Mouse (Mus musculus): ENCODE measurements around the gene Mgmt. TPM values are rescaled to one million over a fixed set of nuclear protein-coding genes. Genes with fewer than 3 reads are reported as not detected.

Mgmt gene
- polyA plus RNA-seq, 2 experiments: 3.3 to 6.6 TPM

GRCm38 (mm10) chr7:137138101-137138500 is 243.7 kb downstream of the Mgmt start:
- Histone ChIP-seq H3K4me3 (replicated peaks; ENCODE audit: low read length) (no peak overlapping the region), H3K27me3 (ENCODE audit: control insufficient read depth, insufficient read depth, low read length) (no peaks in the 10 kb centered on the region), H3K4me1 (ENCODE audit: control insufficient read depth, insufficient read depth, low read length) (peaks cover 4% of the 10 kb centered on the region), H3K27ac (replicated peaks; ENCODE audit: low read depth, low read length) (no peak overlapping the region), H3K36me3 (ENCODE audit: control insufficient read depth, insufficient read depth, low read length) (no peaks in the 10 kb centered on the region), H3K9me3 (ENCODE audit: control insufficient read depth, low read length) (peaks cover 1% of the 10 kb centered on the region; the same call in 1 of the 2 replicates), H3K4me2 (replicated peaks; ENCODE audit: low read depth, low read length, severe bottlenecking) (no peak overlapping the region), H3K9ac (ENCODE audit: low read depth, low read length, severe bottlenecking) (no peak overlapping the region)
- 39% methylated on average over 5 of the region's 5 CpGs for WGBS
- TF ChIP-seq POLR2A (IDR thresholded peaks at IDR 0.05; ENCODE audit: borderline replicate concordance, extremely low read depth, insufficient read depth, insufficient read length): no peak
- ATAC-seq (ENCODE audit: low FRiP score, low read depth) (no peak), DNase-seq (ENCODE audit: low spot score) (no peak)

GRCm38 (mm10) chr7:137140321-137140720 is 245.9 kb downstream of the Mgmt start:
- 84% methylated on average over 7 of the region's 7 CpGs for WGBS
- Histone ChIP-seq H3K4me2 (replicated peaks; ENCODE audit: low read depth, low read length, severe bottlenecking) (no peak overlapping the region), H3K9me3 (ENCODE audit: control insufficient read depth, low read length) (peaks cover 3% of the 10 kb centered on the region; the same call in 1 of the 2 replicates), H3K9ac (ENCODE audit: low read depth, low read length, severe bottlenecking) (no peak overlapping the region), H3K27ac (replicated peaks; ENCODE audit: low read depth, low read length) (no peak overlapping the region), H3K4me1 (ENCODE audit: control insufficient read depth, insufficient read depth, low read length) (peaks cover 13% of the 10 kb centered on the region), H3K27me3 (ENCODE audit: control insufficient read depth, insufficient read depth, low read length) (no peaks in the 10 kb centered on the region), H3K36me3 (ENCODE audit: control insufficient read depth, insufficient read depth, low read length) (no peaks in the 10 kb centered on the region), H3K4me3 (replicated peaks; ENCODE audit: low read length) (no peak overlapping the region)
- TF ChIP-seq POLR2A (IDR thresholded peaks at IDR 0.05; ENCODE audit: borderline replicate concordance, extremely low read depth, insufficient read depth, insufficient read length): no peak
- ATAC-seq (ENCODE audit: low FRiP score, low read depth) (no peak), DNase-seq (ENCODE audit: low spot score) (no peak)

GRCm38 (mm10) chr7:137141386-137141785 is 247.0 kb downstream of the Mgmt start:
- no peak overlapping the region for H3K9ac ChIP-seq (ENCODE audit: low read depth, low read length, severe bottlenecking)
- H3K9me3 ChIP-seq (ENCODE audit: control insufficient read depth, low read length): peaks cover 3% of the 10 kb centered on the region; the same call in 1 of the 2 replicates
- no peaks in the 10 kb centered on the region for H3K36me3 ChIP-seq (ENCODE audit: control insufficient read depth, insufficient read depth, low read length)
- H3K27ac ChIP-seq (replicated peaks; ENCODE audit: low read depth, low read length): no peak overlapping the region
- no peak overlapping the region for H3K4me2 ChIP-seq (replicated peaks; ENCODE audit: low read depth, low read length, severe bottlenecking)
- DNase-seq (ENCODE audit: low spot score) (no peak), ATAC-seq (ENCODE audit: low FRiP score, low read depth) (no peak)
- no peak overlapping the region for H3K4me3 ChIP-seq (replicated peaks; ENCODE audit: low read length)
- H3K4me1 ChIP-seq (ENCODE audit: control insufficient read depth, insufficient read depth, low read length): peaks cover 14% of the 10 kb centered on the region
- WGBS: 32% methylated on average over 3 of the region's 3 CpGs
- no peak for TF ChIP-seq POLR2A (IDR thresholded peaks at IDR 0.05; ENCODE audit: borderline replicate concordance, extremely low read depth, insufficient read depth, insufficient read length)
- H3K27me3 ChIP-seq (ENCODE audit: control insufficient read depth, insufficient read depth, low read length): no peaks in the 10 kb centered on the region

DNA sequence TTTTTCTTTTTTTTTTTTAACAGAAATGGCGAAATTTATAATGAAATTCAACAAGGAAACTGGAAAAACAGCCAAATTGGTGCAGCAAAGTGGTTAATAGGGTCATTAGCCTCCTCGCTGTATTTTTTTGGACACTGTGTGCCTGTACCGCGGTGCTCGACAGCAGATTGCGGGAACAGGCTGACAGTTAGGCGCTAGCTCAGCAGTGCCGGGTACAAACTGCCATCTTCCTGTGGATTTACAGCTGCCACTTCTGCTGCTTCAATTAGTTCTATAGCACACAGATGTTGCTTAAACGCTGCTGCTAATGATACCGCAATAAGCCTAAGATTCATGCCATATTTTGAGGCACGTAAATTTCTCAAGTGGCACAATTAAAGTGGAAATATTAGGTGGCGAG is 252.7 kb downstream of the Mgmt start:
- no peak overlapping the region for H3K9ac ChIP-seq (ENCODE audit: low read depth, low read length, severe bottlenecking)
- TF ChIP-seq POLR2A (IDR thresholded peaks at IDR 0.05; ENCODE audit: borderline replicate concordance, extremely low read depth, insufficient read depth, insufficient read length): no peak
- DNase-seq (ENCODE audit: low spot score): no peak

GRCm38 (mm10) chr7:137151854-137152253 is 257.4 kb downstream of the Mgmt start:
- WGBS: 74% methylated on average over 2 of the region's 2 CpGs

More for the DNA sequence above, 252.7 kb downstream of the Mgmt start:
- H3K9me3 ChIP-seq (ENCODE audit: control insufficient read depth, low read length): peaks cover 3% of the 10 kb centered on the region; the same call in 1 of the 2 replicates
- no peak overlapping the region for H3K4me3 ChIP-seq (replicated peaks; ENCODE audit: low read length)
- peaks cover 29% of the 10 kb centered on the region for H3K4me1 ChIP-seq (ENCODE audit: control insufficient read depth, insufficient read depth, low read length)
- H3K4me2 ChIP-seq (replicated peaks; ENCODE audit: low read depth, low read length, severe bottlenecking): peak overlapping the region; percentile 24
- no peak overlapping the region for H3K27ac ChIP-seq (replicated peaks; ENCODE audit: low read depth, low read length)
- no peaks in the 10 kb centered on the region for H3K27me3 ChIP-seq (ENCODE audit: control insufficient read depth, insufficient read depth, low read length)
- H3K36me3 ChIP-seq (ENCODE audit: control insufficient read depth, insufficient read depth, low read length): no peaks in the 10 kb centered on the region
- no peak for ATAC-seq (ENCODE audit: low FRiP score, low read depth)
- 16% methylated on average over 12 of the region's 12 CpGs for WGBS

DNA sequence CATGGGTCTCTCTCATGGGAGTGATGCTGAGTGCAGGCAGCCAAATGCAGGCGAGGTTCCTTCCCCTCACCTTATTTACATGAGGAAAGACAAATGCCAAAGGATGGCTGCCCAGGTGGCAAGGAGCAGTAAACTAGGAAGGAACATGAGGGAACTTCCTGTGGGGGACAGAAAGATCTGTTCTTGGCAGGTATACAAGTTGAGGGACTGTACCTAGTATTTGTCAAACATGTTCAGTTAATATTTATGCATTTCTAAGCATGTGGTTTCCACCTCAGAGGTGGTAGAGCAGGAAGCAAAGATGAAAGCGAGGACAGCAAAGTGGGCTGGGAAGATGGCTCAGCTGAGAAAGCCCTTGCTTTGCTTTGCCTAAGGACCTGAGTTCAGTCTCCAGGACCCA is 260.2 kb downstream of the Mgmt start:
- 75% methylated on average over 2 of the region's 2 CpGs for WGBS
- ATAC-seq (ENCODE audit: low FRiP score, low read depth): no peak
- H3K4me2 ChIP-seq (replicated peaks; ENCODE audit: low read depth, low read length, severe bottlenecking): no peak overlapping the region
- H3K4me3 ChIP-seq (replicated peaks; ENCODE audit: low read length): no peak overlapping the region
- no peak for DNase-seq (ENCODE audit: low spot score)
- no peaks in the 10 kb centered on the region for H3K27me3 ChIP-seq (ENCODE audit: control insufficient read depth, insufficient read depth, low read length)
- H3K27ac ChIP-seq (replicated peaks; ENCODE audit: low read depth, low read length): no peak overlapping the region
- H3K9me3 ChIP-seq (ENCODE audit: control insufficient read depth, low read length): no peaks in the 10 kb centered on the region
- no peaks in the 10 kb centered on the region for H3K36me3 ChIP-seq (ENCODE audit: control insufficient read depth, insufficient read depth, low read length)
- no peak overlapping the region for H3K9ac ChIP-seq (ENCODE audit: low read depth, low read length, severe bottlenecking)
- H3K4me1 ChIP-seq (ENCODE audit: control insufficient read depth, insufficient read depth, low read length): no peaks in the 10 kb centered on the region
- no peak for TF ChIP-seq POLR2A (IDR thresholded peaks at IDR 0.05; ENCODE audit: borderline replicate concordance, extremely low read depth, insufficient read depth, insufficient read length)

More at GRCm38 (mm10) chr7:137151854-137152253, 257.4 kb downstream of the Mgmt start:
- peaks cover 15% of the 10 kb centered on the region for H3K4me1 ChIP-seq (ENCODE audit: control insufficient read depth, insufficient read depth, low read length)
- TF ChIP-seq POLR2A (IDR thresholded peaks at IDR 0.05; ENCODE audit: borderline replicate concordance, extremely low read depth, insufficient read depth, insufficient read length): no peak
- DNase-seq (ENCODE audit: low spot score) (peak; percentile 35), ATAC-seq (ENCODE audit: low FRiP score, low read depth) (0 out of 2 replicates have a peak, but pooled peaks have one; percentile 53)
- no peaks in the 10 kb centered on the region for H3K27me3 ChIP-seq (ENCODE audit: control insufficient read depth, insufficient read depth, low read length)
- no peak overlapping the region for H3K4me3 ChIP-seq (replicated peaks; ENCODE audit: low read length)
- no peak overlapping the region for H3K27ac ChIP-seq (replicated peaks; ENCODE audit: low read depth, low read length)
- no peak overlapping the region for H3K9ac ChIP-seq (ENCODE audit: low read depth, low read length, severe bottlenecking)
- no peak overlapping the region for H3K4me2 ChIP-seq (replicated peaks; ENCODE audit: low read depth, low read length, severe bottlenecking)
- no peaks in the 10 kb centered on the region for H3K9me3 ChIP-seq (ENCODE audit: control insufficient read depth, low read length)
- H3K36me3 ChIP-seq (ENCODE audit: control insufficient read depth, insufficient read depth, low read length): no peaks in the 10 kb centered on the region

Measured in limb, embryonic 14.5 days (tissue).